Mouse (Mus musculus) midbrain, embryonic 13.5 days (tissue): ENCODE measurements around the gene Tmem125. TPM values are rescaled to one million over a fixed set of nuclear protein-coding genes. Genes with fewer than 3 reads are reported as not detected.
"Not testable (repeated sequence)": the region's sequence is repeated elsewhere in the genome, so short reads cannot be mapped to it uniquely, and the experiment has no call there.

Experiments
- ATAC-seq: fragments of 200-750 bp; cut with Nextera tagmentation; 2 replicates; pipeline ENCODE4 v1.8.0; 2017; ENCODE audit warnings: mild to moderate bottlenecking, moderate TSS enrichment, moderate library complexity
- H3K27ac ChIP-seq: fragments of 300-500 bp; sonication (generic); 2 replicates; pipeline ENCODE4 v1.5.1; 2015; ENCODE audit warnings: inconsistent platforms, mild to moderate bottlenecking, moderate library complexity
- H3K27me3 ChIP-seq: fragments of 300-500 bp; sonication (generic); 2 replicates; pipeline ENCODE4 v1.6.1; 2015; ENCODE audit warnings: mild to moderate bottlenecking, inconsistent platforms
- H3K36me3 ChIP-seq: fragments of 300-500 bp; sonication (generic); 2 replicates; pipeline ENCODE4 v1.6.1; 2015; ENCODE audit warnings: mild to moderate bottlenecking, inconsistent platforms
- H3K4me1 ChIP-seq: fragments of 300-500 bp; sonication (generic); replicated peaks from 2 replicates; pipeline ENCODE4 v1.6.1; 2015; ENCODE audit warnings: inconsistent platforms
- H3K4me2 ChIP-seq: fragments of 300-500 bp; sonication (generic); replicated peaks from 2 replicates; pipeline ENCODE4 v1.6.1; 2015; ENCODE audit warnings: moderate library complexity, mild to moderate bottlenecking, inconsistent platforms
- H3K4me3 ChIP-seq: fragments of 300-500 bp; sonication (generic); replicated peaks from 2 replicates; pipeline ENCODE4 v1.5.1; 2015; ENCODE audit warnings: mild to moderate bottlenecking, inconsistent platforms
- H3K9ac ChIP-seq: fragments of 300-500 bp; sonication (generic); replicated peaks from 2 replicates; pipeline ENCODE4 v1.6.1; 2015; ENCODE audit warnings: mild to moderate bottlenecking, inconsistent platforms
- H3K9me3 ChIP-seq: fragments of 300-500 bp; sonication (generic); 2 replicates; pipeline ENCODE4 v1.6.1; 2016; ENCODE audit warnings: mild to moderate bottlenecking, inconsistent platforms
- WGBS: fragments of 180-500 bp; shearing (Covaris S2); methylation state at CpG from one replicate; pipeline ENCODE4 v1.1.7; 2015; 5-methylcytosine and 5-hydroxymethylcytosine counted together
- polyA plus RNA-seq: library from polyadenylated mRNA; unstranded; fragments of >200 nt; fragmentation: Nextera tagmentation; extraction: Ambion mirVana; gene quantifications from 2 replicates; pipeline ENCODE4 v1.2.1, GENCODE M21; 2015

Gene Tmem125
- polyA plus RNA-seq, 1 experiment from 2014 or later: not detected

DNA sequence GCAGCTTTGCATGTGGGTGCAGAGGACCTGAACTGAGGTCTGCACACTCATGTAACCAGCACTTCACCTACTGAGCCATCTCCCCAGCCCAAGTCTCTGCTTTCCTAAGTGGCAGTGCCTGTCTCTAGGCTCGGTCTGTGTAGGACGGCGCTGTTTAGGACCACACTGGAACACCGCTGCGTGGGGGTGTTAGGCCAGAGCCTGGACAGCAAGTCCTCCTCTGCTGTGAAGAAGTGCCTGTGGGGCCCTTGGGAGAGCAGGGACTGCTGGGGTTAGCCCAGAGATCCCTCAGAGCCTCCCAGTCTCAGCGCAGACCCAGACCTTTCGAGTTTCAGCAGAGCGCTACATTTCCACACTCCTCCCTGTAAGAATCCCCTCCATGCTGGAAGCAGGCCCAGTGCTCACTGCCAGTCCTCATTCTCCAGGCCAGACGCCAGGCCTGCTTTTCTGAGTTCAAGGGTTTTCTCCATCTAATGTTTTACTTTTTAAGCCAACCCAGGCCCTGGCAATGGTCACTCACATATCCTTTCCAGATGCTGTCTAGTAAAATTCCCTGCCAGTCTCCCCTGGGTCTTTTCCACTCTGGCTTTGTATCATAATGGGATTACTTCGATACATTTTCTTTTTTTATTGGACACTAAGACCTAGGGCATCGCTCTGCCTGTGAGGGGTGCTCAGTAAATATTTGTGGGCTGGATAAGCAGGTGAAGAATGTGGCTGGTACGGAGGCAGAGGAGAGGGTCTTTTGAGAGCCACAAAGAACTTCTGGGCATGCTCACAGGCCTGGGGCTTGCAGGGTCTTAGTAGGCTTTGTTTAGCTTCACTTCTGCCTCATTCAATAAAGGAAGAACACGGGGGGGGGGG lies 20.4 kb upstream of the Tmem125 start:
- Histone ChIP-seq H3K36me3 (no peaks in the 10 kb centered on the region), H3K9ac (no peak overlapping the region), H3K27me3 (no peaks in the 10 kb centered on the region), H3K27ac (no peak overlapping the region), H3K4me3 (no peak overlapping the region), H3K4me2 (no peak overlapping the region), H3K9me3 (no peaks in the 10 kb centered on the region), H3K4me1 (no peaks in the 10 kb centered on the region)
- peak; percentile 46 for ATAC-seq
- 59% methylated on average over 13 of the region's 13 CpGs for WGBS

DNA sequence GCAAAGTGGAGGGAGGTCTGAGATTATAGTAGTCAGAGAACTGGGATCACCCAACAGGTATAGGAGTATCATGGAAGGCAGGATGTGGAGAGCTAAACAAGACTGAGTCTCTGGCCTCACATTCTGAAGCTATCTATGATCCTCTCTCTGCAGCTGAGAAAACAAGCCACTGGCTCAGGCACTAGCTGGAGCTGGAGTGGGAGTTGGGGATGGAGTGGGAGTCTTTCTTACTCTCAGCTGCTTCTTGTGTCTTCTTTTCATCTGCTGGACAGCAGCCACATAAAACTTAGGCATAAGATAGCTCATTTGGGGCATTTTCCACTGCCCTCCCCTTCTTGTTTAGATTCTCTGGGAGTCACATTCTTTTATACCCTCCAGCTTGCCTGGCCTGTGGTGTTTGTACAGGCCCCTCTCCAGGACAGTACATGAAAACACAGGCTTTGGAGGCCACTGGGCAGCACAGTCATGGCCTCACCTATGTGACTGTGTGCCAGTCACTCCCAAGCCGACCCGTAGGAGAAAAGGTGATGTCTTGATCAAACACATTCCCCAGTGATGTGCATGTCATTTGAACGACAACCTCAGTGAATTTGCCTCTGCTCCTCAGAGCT lies 9.3 kb upstream of the Tmem125 start:
- Histone ChIP-seq H3K27ac (no peak overlapping the region), H3K36me3 (no peaks in the 10 kb centered on the region), H3K4me1 (no peaks in the 10 kb centered on the region), H3K9ac (no peak overlapping the region), H3K4me3 (no peak overlapping the region), H3K9me3 (peaks cover under 1% of the 10 kb centered on the region; the same call in 1 of the 2 replicates), H3K4me2 (no peak overlapping the region), H3K27me3 (no peaks in the 10 kb centered on the region)
- no peak for ATAC-seq
- WGBS: 77% methylated on average over 3 of the region's 3 CpGs

DNA sequence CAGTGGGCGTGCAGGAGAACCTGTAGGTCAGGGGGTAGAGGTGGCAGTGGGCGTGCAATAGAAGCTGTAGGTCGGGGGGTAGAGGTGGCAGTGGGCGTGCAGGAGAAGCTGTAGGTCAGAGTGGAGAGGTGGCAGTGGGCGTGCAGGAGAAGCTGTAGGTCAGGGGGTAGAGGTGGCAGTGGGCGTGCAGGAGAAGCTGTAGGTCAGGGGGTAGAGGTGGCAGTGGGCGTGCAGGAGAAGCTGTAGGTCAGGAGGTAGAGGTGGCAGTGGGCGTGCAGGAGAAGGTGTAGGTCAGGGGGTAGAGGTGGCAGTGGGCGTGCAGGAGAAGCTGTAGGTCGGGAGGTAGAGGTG lies 4.3 kb upstream of the Tmem125 start:
- H3K36me3 ChIP-seq, H3K27ac ChIP-seq, H3K4me2 ChIP-seq, H3K4me3 ChIP-seq, H3K9me3 ChIP-seq, H3K9ac ChIP-seq, H3K27me3 ChIP-seq, ATAC-seq: not testable (repeated sequence)
- H3K4me1 ChIP-seq: peaks cover 10% of the 10 kb centered on the region
- 90% methylated on average over 10 of the region's 10 CpGs for WGBS

DNA sequence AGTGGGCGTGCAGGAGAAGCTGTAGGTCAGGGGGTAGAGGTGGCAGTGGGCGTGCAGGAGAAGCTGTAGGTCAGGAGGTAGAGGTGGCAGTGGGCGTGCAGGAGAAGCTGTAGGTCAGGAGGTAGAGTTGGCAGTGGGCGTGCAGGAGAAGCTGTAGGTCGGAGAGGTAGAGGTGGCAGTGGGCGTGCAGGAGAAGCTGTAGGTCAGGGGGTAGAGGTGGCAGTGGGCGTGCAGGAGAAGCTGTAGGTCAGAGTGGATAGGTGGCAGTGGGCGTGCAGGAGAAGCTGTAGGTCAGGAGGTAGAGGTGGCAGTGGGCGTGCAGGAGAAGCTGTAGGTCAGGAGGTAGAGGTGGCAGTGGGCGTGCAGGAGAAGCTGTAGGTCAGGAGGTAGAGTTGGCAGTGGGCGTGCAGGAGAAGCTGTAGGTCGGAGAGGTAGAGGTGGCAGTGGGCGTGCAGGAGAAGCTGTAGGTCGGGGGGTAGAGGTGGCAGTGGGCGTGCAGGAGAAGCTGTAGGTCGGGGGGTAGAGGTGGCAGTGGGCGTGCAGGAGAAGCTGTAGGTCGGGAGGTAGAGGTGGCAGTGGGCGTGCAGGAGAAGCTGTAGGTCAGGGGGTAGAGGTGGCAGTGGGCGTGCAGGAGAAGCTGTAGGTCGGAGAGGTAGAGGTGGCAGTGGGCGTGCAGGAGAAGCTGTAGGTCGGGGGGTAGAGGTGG lies 3.7 kb upstream of the Tmem125 start:
- H3K4me3 ChIP-seq, H3K27me3 ChIP-seq, H3K27ac ChIP-seq, H3K36me3 ChIP-seq, H3K9me3 ChIP-seq, ATAC-seq, H3K4me2 ChIP-seq, H3K9ac ChIP-seq: not testable (repeated sequence)
- WGBS: 90% methylated on average over 23 of the region's 23 CpGs
- peaks cover 12% of the 10 kb centered on the region for H3K4me1 ChIP-seq

DNA sequence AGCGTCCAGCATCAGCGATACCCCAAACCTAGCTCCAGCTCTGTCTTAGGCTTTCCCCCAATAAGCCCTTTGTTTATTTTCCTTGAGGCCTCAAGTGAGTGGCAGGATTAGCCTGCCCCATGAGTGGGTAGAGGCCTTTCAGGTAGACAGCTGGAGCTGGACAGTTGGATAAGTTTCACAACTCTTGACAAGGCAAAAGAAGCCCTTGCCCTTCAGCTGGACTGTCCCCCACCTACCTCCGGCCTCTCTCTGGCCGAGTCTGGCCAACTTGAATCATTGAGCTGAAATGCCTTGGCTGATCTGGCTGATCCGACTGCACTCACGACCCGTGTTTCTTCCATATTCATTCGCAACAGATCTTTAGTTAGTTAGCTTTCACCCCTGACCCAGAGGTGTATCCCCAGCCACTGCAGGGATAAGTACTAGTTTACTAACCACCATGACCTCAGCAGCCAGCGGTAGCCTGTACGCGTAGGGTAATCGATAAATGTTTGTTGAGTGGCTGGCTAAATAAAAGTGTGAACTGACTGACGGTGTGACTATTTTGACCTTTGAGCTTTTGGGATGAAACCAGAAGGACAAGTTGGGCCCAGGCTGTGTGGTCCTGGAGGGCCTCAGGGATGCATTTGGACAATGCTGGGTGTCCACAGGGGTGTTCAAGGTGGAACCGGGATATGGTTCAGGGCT lies 740 bp upstream of the Tmem125 start:
- Histone ChIP-seq H3K9ac (no peak overlapping the region), H3K4me1 (peaks cover 12% of the 10 kb centered on the region), H3K27me3 (peaks cover 25% of the 10 kb centered on the region), H3K36me3 (no peaks in the 10 kb centered on the region), H3K9me3 (peaks cover 7% of the 10 kb centered on the region; the same call in 1 of the 2 replicates), H3K4me2 (no peak overlapping the region), H3K27ac (no peak overlapping the region), H3K4me3 (no peak overlapping the region)
- 74% methylated on average over 14 of the region's 14 CpGs for WGBS
- ATAC-seq: no peak

DNA sequence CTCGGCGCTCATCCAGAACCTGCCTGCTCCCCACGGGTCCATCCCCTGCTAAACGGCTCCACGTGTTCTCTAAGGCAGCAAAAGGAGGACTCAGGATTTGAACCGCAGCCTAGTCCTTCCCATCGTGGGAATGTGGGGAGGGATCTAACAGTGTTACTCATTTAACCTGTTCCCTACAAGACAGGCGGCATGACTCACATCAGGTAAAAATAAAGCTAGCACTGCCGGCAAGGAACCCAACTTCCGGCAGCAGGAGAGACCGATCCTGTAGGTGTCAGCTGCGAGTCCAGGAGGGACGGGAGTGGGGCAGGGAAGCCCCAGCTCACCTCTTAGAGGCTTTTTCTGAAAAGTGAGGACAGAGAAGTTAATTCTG lies 700 bp downstream of the Tmem125 start:
- Histone ChIP-seq H3K4me2 (peak overlapping the region; percentile 53), H3K9me3 (peaks cover 7% of the 10 kb centered on the region; the same call in 1 of the 2 replicates), H3K4me3 (peak overlapping the region; percentile 25), H3K36me3 (no peaks in the 10 kb centered on the region), H3K27me3 (peaks cover 25% of the 10 kb centered on the region), H3K4me1 (peaks cover 12% of the 10 kb centered on the region), H3K27ac (no peak overlapping the region), H3K9ac (no peak overlapping the region)
- 23% methylated on average over 13 of the region's 13 CpGs for WGBS
- ATAC-seq: no peak

DNA sequence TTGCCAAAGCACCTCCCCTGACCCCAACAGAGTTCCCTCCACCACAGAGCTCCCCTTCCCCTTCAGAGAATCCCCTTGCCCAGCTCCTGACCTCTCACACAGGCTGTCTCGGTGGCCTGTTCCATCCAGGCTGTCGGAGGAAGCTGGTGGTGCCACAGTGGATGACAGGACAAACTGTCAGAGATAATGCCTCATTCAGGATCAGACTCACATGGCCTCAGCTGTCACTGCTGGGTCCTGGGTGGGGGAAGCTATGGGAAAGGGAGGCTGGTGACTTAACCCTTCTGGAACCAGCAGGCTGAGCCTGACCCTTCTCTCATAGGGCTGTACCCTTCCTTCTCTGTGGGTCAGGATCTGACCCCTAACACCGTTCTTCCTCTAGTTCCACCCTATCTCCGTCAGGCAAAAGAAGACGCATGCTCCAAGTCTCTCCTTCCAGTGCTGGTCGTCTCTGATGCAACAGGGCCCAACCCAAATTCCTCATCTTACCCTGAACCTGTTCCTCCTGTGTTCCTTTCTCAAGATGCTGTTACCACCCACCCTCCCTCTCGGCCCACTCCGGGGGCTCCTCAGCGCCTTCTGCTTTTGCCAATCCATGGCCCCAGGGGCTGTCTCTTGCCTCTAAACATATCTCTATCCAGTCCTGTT lies 1.2 kb downstream of the Tmem125 start:
- no peak overlapping the region for H3K9ac ChIP-seq
- peaks cover 25% of the 10 kb centered on the region for H3K27me3 ChIP-seq
- H3K4me2 ChIP-seq: no peak overlapping the region
- H3K36me3 ChIP-seq: no peaks in the 10 kb centered on the region
- ATAC-seq: no peak
- H3K4me3 ChIP-seq: no peak overlapping the region
- peaks cover 2% of the 10 kb centered on the region; the same call in 1 of the 2 replicates for H3K9me3 ChIP-seq
- peaks cover 12% of the 10 kb centered on the region for H3K4me1 ChIP-seq
- WGBS: 63% methylated on average over 9 of the region's 9 CpGs
- H3K27ac ChIP-seq: no peak overlapping the region

DNA sequence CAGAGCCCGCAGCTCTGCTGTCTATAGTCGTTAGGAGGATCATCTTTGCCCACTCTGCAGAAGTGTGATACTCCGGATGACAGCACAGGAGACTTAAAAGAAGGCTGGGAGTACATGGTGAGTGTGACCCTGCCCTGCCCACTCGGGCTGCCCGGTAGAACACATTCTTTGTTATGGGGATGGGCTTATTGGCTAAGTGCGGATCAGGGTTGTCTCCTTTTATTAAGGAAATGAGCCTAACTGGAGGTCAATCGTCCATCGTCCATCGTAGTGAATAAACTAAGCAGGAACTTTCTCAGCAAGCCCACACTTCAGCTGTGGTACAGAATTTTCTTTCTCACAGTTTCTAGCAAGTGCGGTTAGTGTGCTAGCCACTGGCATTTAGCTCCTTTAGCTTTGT lies 3.9 kb downstream of the Tmem125 start:
- H3K4me2 ChIP-seq: no peak overlapping the region
- 8% methylated on average over 10 of the region's 10 CpGs for WGBS
- no peaks in the 10 kb centered on the region for H3K9me3 ChIP-seq
- no peak overlapping the region for H3K4me3 ChIP-seq
- H3K27ac ChIP-seq: no peak overlapping the region
- peaks cover 25% of the 10 kb centered on the region for H3K27me3 ChIP-seq
- no peak overlapping the region for H3K9ac ChIP-seq
- no peaks in the 10 kb centered on the region for H3K36me3 ChIP-seq
- peaks cover 12% of the 10 kb centered on the region for H3K4me1 ChIP-seq
- no peak for ATAC-seq

DNA sequence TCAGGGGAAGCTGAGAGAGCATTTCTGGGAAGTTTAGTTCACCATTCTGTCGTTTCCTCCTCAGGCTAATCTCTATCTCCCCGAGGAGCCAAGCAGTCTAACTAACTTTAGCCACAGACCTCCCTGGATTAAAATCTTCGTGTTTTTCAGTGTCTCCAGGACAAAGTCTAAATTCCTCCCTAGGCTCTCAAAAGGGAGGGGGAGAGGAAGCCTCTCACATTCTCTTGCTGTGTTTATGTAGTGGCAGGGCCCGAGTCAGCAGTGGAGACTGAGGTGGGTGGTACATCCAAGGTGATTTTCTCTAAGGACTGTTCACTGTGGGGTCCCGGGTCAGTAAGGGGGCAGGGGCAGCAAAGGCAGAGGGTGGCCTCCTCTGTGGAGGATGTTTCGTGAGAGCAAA lies 6.0 kb downstream of the Tmem125 start:
- no peak overlapping the region for H3K4me2 ChIP-seq
- no peaks in the 10 kb centered on the region for H3K36me3 ChIP-seq
- peaks cover 18% of the 10 kb centered on the region; the same call in 1 of the 2 replicates for H3K27me3 ChIP-seq
- no peak overlapping the region for H3K4me3 ChIP-seq
- no peaks in the 10 kb centered on the region for H3K4me1 ChIP-seq
- H3K27ac ChIP-seq: no peak overlapping the region
- no peak overlapping the region for H3K9ac ChIP-seq
- WGBS: 50% methylated on average over 6 of the region's 6 CpGs
- ATAC-seq: no peak
- no peaks in the 10 kb centered on the region for H3K9me3 ChIP-seq

DNA sequence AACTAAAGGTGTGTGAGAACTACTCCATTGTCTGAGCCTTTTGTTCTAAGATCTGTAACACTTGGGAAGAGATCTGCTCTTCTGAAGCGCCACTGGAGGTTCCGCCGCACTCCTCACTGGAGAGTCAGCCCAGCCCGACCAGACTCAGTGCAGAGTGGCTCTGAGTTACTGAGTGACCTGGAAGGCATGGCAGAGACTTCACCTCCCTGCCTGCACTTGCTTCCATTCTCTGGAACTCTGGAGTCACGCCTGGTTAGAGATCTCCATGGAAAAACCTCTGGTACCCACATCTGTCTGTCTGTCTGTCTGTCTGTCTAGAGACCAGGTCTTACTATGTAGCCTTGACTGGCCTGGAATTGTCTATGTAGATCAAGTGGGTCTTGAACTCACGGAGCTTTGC lies 8.2 kb downstream of the Tmem125 start:
- no peak overlapping the region for H3K4me2 ChIP-seq
- H3K4me3 ChIP-seq: no peak overlapping the region
- no peaks in the 10 kb centered on the region for H3K4me1 ChIP-seq
- H3K27me3 ChIP-seq: no peaks in the 10 kb centered on the region
- no peak overlapping the region for H3K27ac ChIP-seq
- H3K36me3 ChIP-seq: no peaks in the 10 kb centered on the region
- WGBS: 77% methylated on average over 6 of the region's 6 CpGs
- no peak overlapping the region for H3K9ac ChIP-seq
- H3K9me3 ChIP-seq: no peaks in the 10 kb centered on the region
- no peak for ATAC-seq

DNA sequence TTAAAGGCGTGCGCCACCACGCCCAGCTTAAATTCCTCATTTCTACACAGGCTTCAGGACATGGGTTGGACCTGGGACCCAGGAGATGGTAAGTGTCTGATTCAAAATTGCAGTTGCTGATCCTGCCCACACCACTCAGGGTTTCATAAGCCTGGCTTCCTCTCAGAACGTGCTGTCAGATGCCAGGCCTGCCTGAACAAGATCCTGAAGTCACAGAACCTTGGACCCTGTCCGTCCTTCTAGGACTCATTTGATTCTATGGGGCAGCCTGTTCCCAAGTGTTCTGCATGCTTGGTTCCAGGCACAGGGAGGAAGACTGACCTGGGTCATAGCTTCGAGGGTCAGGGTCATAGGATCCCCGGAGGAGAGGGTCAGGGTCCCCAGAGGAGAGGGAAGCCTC lies 10.2 kb downstream of the Tmem125 start:
- H3K27me3 ChIP-seq: no peaks in the 10 kb centered on the region
- ATAC-seq: no peak
- WGBS: 88% methylated on average over 7 of the region's 7 CpGs
- H3K4me3 ChIP-seq: no peak overlapping the region
- no peaks in the 10 kb centered on the region for H3K36me3 ChIP-seq
- no peaks in the 10 kb centered on the region for H3K9me3 ChIP-seq
- no peak overlapping the region for H3K27ac ChIP-seq
- H3K4me1 ChIP-seq: no peaks in the 10 kb centered on the region
- H3K9ac ChIP-seq: no peak overlapping the region
- H3K4me2 ChIP-seq: no peak overlapping the region
